Mouse (Mus musculus) limb, embryonic 14.5 days (tissue): Measurements from ENCODE around the gene Dscaml1. TPM values are rescaled to one million over a fixed set of nuclear protein-coding genes. Genes with fewer than 3 reads are reported as not detected.

ENCODE experiments used
- ATAC-seq: fragments of 200-750 bp; cut with Nextera tagmentation; 2 replicates; pipeline ENCODE4 v1.8.0; 2017; ENCODE audit warnings: low read depth, moderate number of reproducible peaks, moderate TSS enrichment; ENCODE audit not compliant: low FRiP score
- DNase-seq: peaks from one replicate; pipeline ENCODE4 v3.0.0-alpha.2; 2015; ENCODE audit warnings: low spot score
- H3K27ac ChIP-seq: fragments of 300-500 bp; sonication (generic); replicated peaks from 2 replicates; pipeline ENCODE4 v1.5.1; 2014; ENCODE audit warnings: low read depth, mild to moderate bottlenecking, low read length, moderate library complexity, mixed read lengths
- H3K27me3 ChIP-seq: fragments of 300-500 bp; sonication (generic); 2 replicates; pipeline ENCODE4 v1.6.1; 2014; ENCODE audit warnings: low read length, mixed read lengths; ENCODE audit not compliant: control insufficient read depth, insufficient read depth
- H3K36me3 ChIP-seq: fragments of 300-500 bp; sonication (generic); 2 replicates; pipeline ENCODE4 v1.6.1; 2014; ENCODE audit warnings: mild to moderate bottlenecking, low read length, moderate library complexity, mixed read lengths; ENCODE audit not compliant: control insufficient read depth, insufficient read depth
- H3K4me1 ChIP-seq: fragments of 300-500 bp; sonication (generic); 2 replicates; pipeline ENCODE4 v1.6.1; 2014; ENCODE audit warnings: antibody characterized with exemption, low read length, mixed read lengths; ENCODE audit not compliant: control insufficient read depth, insufficient read depth
- H3K4me2 ChIP-seq: fragments of 300-500 bp; sonication (generic); replicated peaks from 2 replicates; pipeline ENCODE4 v1.6.1; 2014; ENCODE audit warnings: low read depth, mild to moderate bottlenecking, low read length, moderate library complexity; ENCODE audit not compliant: severe bottlenecking
- H3K4me3 ChIP-seq: fragments of 300-500 bp; sonication (generic); replicated peaks from 2 replicates; pipeline ENCODE4 v1.5.1; 2014; ENCODE audit warnings: low read length
- H3K9ac ChIP-seq: fragments of 300-500 bp; sonication (generic); 2 replicates; pipeline ENCODE4 v1.6.1; 2014; ENCODE audit warnings: mild to moderate bottlenecking, low read depth, low read length, moderate library complexity; ENCODE audit not compliant: severe bottlenecking
- H3K9me3 ChIP-seq: fragments of 300-500 bp; sonication (generic); 2 replicates; pipeline ENCODE4 v1.6.1; 2016; ENCODE audit warnings: low read length; ENCODE audit not compliant: control insufficient read depth
- POLR2A ChIP-seq: fragments of 200-500 bp; IDR thresholded peaks from 2 replicates; pipeline ENCODE4 v1.8.0; 2012; ENCODE audit warnings: inconsistent platforms, mild to moderate bottlenecking, moderate library complexity, borderline replicate concordance; ENCODE audit not compliant: insufficient read depth, insufficient read length; ENCODE audit errors: extremely low read depth
- WGBS: fragments of 180-500 bp; shearing (Covaris S2); extraction: QIAGEN DNeasy Blood & Tissue Kit; methylation state at CpG from one replicate; pipeline ENCODE4 v1.1.7; 2014; 5-methylcytosine and 5-hydroxymethylcytosine counted together
- polyA plus RNA-seq, 2 experiments: library from polyadenylated mRNA; depleted of rRNA in 1 of 2; stranded (reverse) in 1 of 2; unstranded in 1 of 2; fragments of >200 nt; fragmentation: Nextera tagmentation in 1 of 2; extraction: Ambion mirVana in 1 of 2; gene quantifications; 2 replicates each; pipeline versions ENCODE4 v1.2.1 to v1.2.3; 2012 to 2014

The Dscaml1 gene
- polyA plus RNA-seq, 2 experiments = 0.43 to 1.0 TPM

DNA sequence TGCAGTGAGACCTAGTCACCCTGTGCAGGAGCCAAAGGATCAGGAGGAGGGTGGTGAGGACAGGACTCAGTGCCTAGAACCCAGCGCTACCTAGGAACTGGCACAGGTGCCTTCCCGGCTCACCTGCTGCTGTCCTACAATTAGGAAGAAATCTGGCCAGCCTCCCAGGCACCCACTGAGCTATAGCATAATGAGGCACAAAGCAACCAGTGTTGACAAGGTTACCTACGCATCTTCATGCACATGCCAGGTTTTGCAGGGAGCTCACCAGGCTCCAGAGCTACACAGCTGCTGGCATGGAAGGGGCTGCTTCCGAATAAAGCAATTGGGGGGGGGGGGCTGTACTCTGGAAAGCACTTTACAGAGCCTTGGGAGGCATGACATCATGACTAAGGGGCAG is 124.2 kb downstream of the Dscaml1 start:
- Histone ChIP-seq H3K9me3 (no peaks in the 10 kb centered on the region), H3K4me1 (peaks cover 13% of the 10 kb centered on the region; the same call in 1 of the 2 replicates), H3K9ac (no peak overlapping the region), H3K27me3 (no peaks in the 10 kb centered on the region), H3K27ac (no peak overlapping the region), H3K4me3 (no peak overlapping the region), H3K36me3 (no peaks in the 10 kb centered on the region), H3K4me2 (no peak overlapping the region)
- ATAC-seq = no peak
- DNase-seq = no peak
- 56% methylated on average over 4 of the region's 4 CpGs for WGBS
- no peak for TF ChIP-seq POLR2A

GRCm38 (mm10) chr9:45555036-45555826 is 128.8 kb downstream of the Dscaml1 start:
- H3K4me1 ChIP-seq = peaks cover 13% of the 10 kb centered on the region; the same call in 1 of the 2 replicates
- H3K27me3 ChIP-seq = no peaks in the 10 kb centered on the region
- no peaks in the 10 kb centered on the region for H3K9me3 ChIP-seq
- no peak for TF ChIP-seq POLR2A
- 0 out of 2 replicates have a peak overlapping the region, but pooled peaks have one; percentile 13 for H3K27ac ChIP-seq
- peak; percentile 53; the same call in 1 of the 2 replicates for ATAC-seq
- no peak overlapping the region for H3K9ac ChIP-seq
- no peak overlapping the region for H3K4me2 ChIP-seq
- no peaks in the 10 kb centered on the region for H3K36me3 ChIP-seq
- H3K4me3 ChIP-seq = no peak overlapping the region
- WGBS = 21% methylated on average over 17 of the region's 17 CpGs
- no peak for DNase-seq

DNA sequence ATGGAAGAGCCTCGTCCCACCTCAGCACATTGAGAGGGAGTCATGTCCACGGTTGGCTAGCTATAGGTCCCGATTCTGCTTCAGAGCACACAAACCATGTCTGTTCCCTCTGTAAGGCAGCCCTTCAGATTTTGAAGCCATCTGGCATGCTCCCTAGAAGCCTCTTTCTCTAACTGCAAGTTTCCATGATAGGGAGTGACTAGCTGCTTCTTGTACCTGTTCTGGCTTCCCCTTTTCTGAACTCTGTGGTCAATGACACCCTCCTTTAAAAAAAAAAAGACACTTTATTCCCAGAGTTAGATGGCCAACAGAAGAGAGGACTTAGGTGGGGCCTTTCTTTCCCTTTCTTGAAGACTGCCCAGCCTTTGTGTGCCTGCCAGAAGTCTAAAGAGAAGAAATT is 130.5 kb downstream of the Dscaml1 start:
- DNase-seq (no peak), ATAC-seq (no peak)
- no peaks in the 10 kb centered on the region for H3K36me3 ChIP-seq
- WGBS = 84% methylated on average over 3 of the region's 3 CpGs
- TF ChIP-seq POLR2A = no peak
- H3K27ac ChIP-seq = no peak overlapping the region
- no peaks in the 10 kb centered on the region for H3K9me3 ChIP-seq
- peaks cover 13% of the 10 kb centered on the region; the same call in 1 of the 2 replicates for H3K4me1 ChIP-seq
- H3K9ac ChIP-seq = no peak overlapping the region
- no peaks in the 10 kb centered on the region for H3K27me3 ChIP-seq
- H3K4me3 ChIP-seq = no peak overlapping the region
- H3K4me2 ChIP-seq = no peak overlapping the region

- DNase-seq (no peak), ATAC-seq (no peak)
- no peaks in the 10 kb centered on the region for H3K36me3 ChIP-seq
- 82% methylated on average over 6 of the region's 6 CpGs for WGBS
- H3K4me3 ChIP-seq = no peak overlapping the region
- TF ChIP-seq POLR2A = no peak
- no peaks in the 10 kb centered on the region for H3K9me3 ChIP-seq
- no peak overlapping the region for H3K4me2 ChIP-seq
- no peaks in the 10 kb centered on the region for H3K27me3 ChIP-seq
- H3K9ac ChIP-seq = no peak overlapping the region
- H3K27ac ChIP-seq = no peak overlapping the region
- no peaks in the 10 kb centered on the region for H3K4me1 ChIP-seq
Observed at GRCm38 (mm10) chr9:45560987-45561386, 134.6 kb downstream of the Dscaml1 start.

DNA sequence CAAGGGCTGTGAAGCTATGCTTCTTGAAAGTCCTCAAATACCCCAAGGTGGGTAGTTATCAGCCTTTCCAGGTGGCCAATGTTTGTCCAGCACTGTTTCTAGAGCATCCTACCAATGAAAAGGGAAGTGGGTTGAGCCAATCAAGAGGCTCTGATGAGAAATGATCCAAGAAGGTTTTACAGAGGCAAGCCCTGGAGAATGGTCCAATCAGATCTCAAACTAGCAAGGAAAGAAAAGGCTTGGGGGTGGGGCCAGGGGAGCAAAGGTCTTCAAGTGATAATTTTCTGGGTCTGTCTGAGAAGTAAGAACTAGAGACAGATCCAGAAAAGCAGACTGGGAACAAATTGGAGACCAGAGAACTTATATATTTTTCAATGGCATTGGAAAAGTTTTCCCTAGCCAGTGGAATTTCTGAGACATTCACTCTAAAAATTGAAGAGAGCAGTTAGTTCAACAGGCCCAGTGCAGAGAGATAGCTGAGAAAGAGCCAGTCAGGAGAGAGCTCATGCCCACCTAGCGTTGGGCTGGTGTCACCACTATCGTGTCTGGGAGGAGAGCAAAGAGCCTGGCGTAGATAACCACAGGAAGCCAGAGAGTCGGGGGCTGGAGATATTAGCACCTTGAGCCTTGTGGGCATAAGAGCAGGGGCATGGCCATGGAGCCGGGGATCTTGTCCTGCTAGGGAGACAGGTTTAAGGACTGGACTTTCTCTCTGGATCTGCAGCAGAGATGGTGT is 140.6 kb downstream of the Dscaml1 start:
- ATAC-seq (no peak), DNase-seq (no peak)
- Histone ChIP-seq H3K9ac (no peak overlapping the region), H3K27ac (no peak overlapping the region), H3K36me3 (no peaks in the 10 kb centered on the region), H3K4me2 (no peak overlapping the region), H3K4me3 (no peak overlapping the region), H3K4me1 (no peaks in the 10 kb centered on the region), H3K9me3 (no peaks in the 10 kb centered on the region), H3K27me3 (no peaks in the 10 kb centered on the region)
- 83% methylated on average over 5 of the region's 5 CpGs for WGBS
- TF ChIP-seq POLR2A = no peak
